Mouse (Mus musculus) gastrocnemius, postnatal 4 days (tissue): ENCODE data around the gene Arhgef28. TPM values are rescaled to one million over a fixed set of nuclear protein-coding genes. Genes with fewer than 3 reads are reported as not detected.

ENCODE experiments used
- DNase-seq, 2 experiments: peaks; one replicate each; pipeline ENCODE4 v3.0.0; 2021 to 2022; ENCODE audit warnings: low spot score in 2 of 2, mixed read lengths in 2 of 2
- total RNA-seq, 2 experiments: library from RNA; stranded (reverse); gene quantifications; 2 replicates each; pipeline ENCODE4 v1.2.3; 2021

The Arhgef28 gene
- total RNA-seq, 2 experiments from 2014 or later = 4.8 to 5.9 TPM

- no peak for DNase-seq
Measured at GRCm38 (mm10) chr13:98016923-98017588, 189.2 kb downstream of the Arhgef28 start.

- no peak for DNase-seq
Measured at GRCm38 (mm10) chr13:98015981-98016922, 190.0 kb downstream of the Arhgef28 start.

- no peak for DNase-seq
Measured at GRCm38 (mm10) chr13:98014892-98015291, 191.3 kb downstream of the Arhgef28 start.

- DNase-seq = no peak
Measured at GRCm38 (mm10) chr13:98013715-98014114, 192.5 kb downstream of the Arhgef28 start.

GRCm38 (mm10) chr13:98011931-98012341 lies 194.3 kb downstream of the Arhgef28 start:
- no peak for DNase-seq

- DNase-seq = no peak
Measured at GRCm38 (mm10) chr13:98009070-98009469, 197.2 kb downstream of the Arhgef28 start.

GRCm38 (mm10) chr13:98008588-98008987 lies 197.7 kb downstream of the Arhgef28 start:
- no peak for DNase-seq

GRCm38 (mm10) chr13:98005611-98006218 lies 200.5 kb downstream of the Arhgef28 start:
- no peak for DNase-seq

- no peak for DNase-seq
Measured at GRCm38 (mm10) chr13:98004647-98005414, 201.4 kb downstream of the Arhgef28 start.

- DNase-seq = no peak
Measured at GRCm38 (mm10) chr13:98003690-98004089, 202.5 kb downstream of the Arhgef28 start.

GRCm38 (mm10) chr13:98002598-98002997 lies 203.6 kb downstream of the Arhgef28 start:
- DNase-seq = no peak

- DNase-seq = no peak
Measured at GRCm38 (mm10) chr13:98002121-98002520, 204.1 kb downstream of the Arhgef28 start.

GRCm38 (mm10) chr13:98001719-98002118 lies 204.5 kb downstream of the Arhgef28 start:
- DNase-seq = no peak

GRCm38 (mm10) chr13:98000841-98001240 lies 205.4 kb downstream of the Arhgef28 start:
- no peak for DNase-seq

GRCm38 (mm10) chr13:97999130-97999529 lies 207.1 kb downstream of the Arhgef28 start:
- no peak for DNase-seq

GRCm38 (mm10) chr13:97998570-97998969 lies 207.7 kb downstream of the Arhgef28 start:
- DNase-seq = no peak

- no peak for DNase-seq
Measured at GRCm38 (mm10) chr13:97990939-97991338, 215.3 kb downstream of the Arhgef28 start.

- DNase-seq = no peak
Measured at GRCm38 (mm10) chr13:97988796-97989195, 217.4 kb downstream of the Arhgef28 start.

- DNase-seq = no peak
Measured at GRCm38 (mm10) chr13:97986691-97987090, 219.5 kb downstream of the Arhgef28 start.

GRCm38 (mm10) chr13:97977104-97977503 lies 229.1 kb downstream of the Arhgef28 start:
- DNase-seq = no peak

- no peak for DNase-seq
Measured at GRCm38 (mm10) chr13:97976642-97977041, 229.6 kb downstream of the Arhgef28 start.
